Mouse (Mus musculus) myocyte (in vitro differentiated cells): ENCODE data around the gene Stx17.

Experiments
- CEBPB ChIP-seq: IDR thresholded peaks from 2 replicates; pipeline ENCODE4 v1.6.1; 2011; ENCODE audit warnings: mild to moderate bottlenecking, moderate library complexity; ENCODE audit not compliant: poor library complexity, insufficient read depth, severe bottlenecking
- E2F4 ChIP-seq: IDR thresholded peaks from one replicate; pipeline ENCODE4 v1.6.1; 2011; ENCODE audit warnings: mild to moderate bottlenecking, control low read depth, moderate library complexity; ENCODE audit not compliant: insufficient read depth
- MAX ChIP-seq: IDR thresholded peaks from one replicate; pipeline ENCODE4 v1.6.1; 2011; ENCODE audit warnings: low read depth, mild to moderate bottlenecking, control low read depth
- MYOG ChIP-seq, 3 experiments: IDR thresholded peaks; one replicate each; pipeline ENCODE4 v1.6.1; 2011; ENCODE audit warnings: control low read depth in 2 of 3, low read depth in 2 of 3, mild to moderate bottlenecking in 2 of 3; ENCODE audit not compliant: insufficient read length in 2 of 3, control insufficient read depth in 1 of 3, insufficient read depth in 1 of 3
- POLR2A ChIP-seq: IDR thresholded peaks from one replicate; pipeline ENCODE4 v1.6.1; 2011; ENCODE audit warnings: low read depth, mild to moderate bottlenecking, control low read depth, moderate library complexity; ENCODE audit not compliant: insufficient read length
- TCF12 ChIP-seq: IDR thresholded peaks from one replicate; pipeline ENCODE4 v1.6.1; 2011; ENCODE audit warnings: mild to moderate bottlenecking, control low read depth; ENCODE audit not compliant: poor library complexity, insufficient read depth, severe bottlenecking
- USF1 ChIP-seq: IDR thresholded peaks from one replicate; pipeline ENCODE4 v1.6.1; 2011; ENCODE audit warnings: low read depth, mild to moderate bottlenecking, control low read depth, moderate library complexity

DNA sequence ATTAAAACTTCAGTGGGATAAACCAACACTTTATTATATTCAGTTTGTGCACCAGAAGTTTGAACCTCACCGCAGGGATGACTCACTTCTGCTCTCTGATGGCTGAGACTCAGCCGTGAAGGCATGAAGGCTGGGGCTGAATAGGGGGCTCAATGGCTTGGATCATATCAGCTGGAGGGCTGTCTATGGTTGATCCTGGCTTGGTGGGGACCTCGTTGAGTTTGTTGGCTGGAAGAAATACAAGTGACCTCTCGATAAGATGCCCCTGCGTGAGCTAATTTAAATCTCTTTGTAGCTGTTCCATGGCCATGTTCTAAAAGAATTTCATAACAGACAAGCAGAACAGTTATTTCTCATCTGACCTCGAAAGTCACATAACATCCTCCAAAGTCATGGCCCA, 17.6 kb upstream of the Stx17 start:
- TF ChIP-seq POLR2A (no peak), MAX (no peak), MYOG (IDR thresholded peaks at IDR 0.05; ENCODE audit: control insufficient read depth in 1 of 3, insufficient read depth in 1 of 3, insufficient read length in 2 of 3, low read depth in 2 of 3) (no peak), E2F4 (no peak), CEBPB (no peak), TCF12 (no peak), USF1 (no peak)
